Mouse (Mus musculus) embryonic fibroblast, embryonic 13.5 days (primary cell): ENCODE data around the gene Fgfr3.

Experiments used
- CTCF ChIP-seq: IDR thresholded peaks from 2 replicates; pipeline ENCODE4 v1.5.1; 2011; ENCODE audit warnings: mild to moderate bottlenecking, control low read depth, low read length, moderate library complexity, borderline replicate concordance; ENCODE audit not compliant: insufficient read depth
- POLR2A ChIP-seq: IDR thresholded peaks from 2 replicates; pipeline ENCODE4 v1.6.1; 2011; ENCODE audit warnings: low read depth, mild to moderate bottlenecking, control low read depth, low read length, moderate library complexity

DNA sequence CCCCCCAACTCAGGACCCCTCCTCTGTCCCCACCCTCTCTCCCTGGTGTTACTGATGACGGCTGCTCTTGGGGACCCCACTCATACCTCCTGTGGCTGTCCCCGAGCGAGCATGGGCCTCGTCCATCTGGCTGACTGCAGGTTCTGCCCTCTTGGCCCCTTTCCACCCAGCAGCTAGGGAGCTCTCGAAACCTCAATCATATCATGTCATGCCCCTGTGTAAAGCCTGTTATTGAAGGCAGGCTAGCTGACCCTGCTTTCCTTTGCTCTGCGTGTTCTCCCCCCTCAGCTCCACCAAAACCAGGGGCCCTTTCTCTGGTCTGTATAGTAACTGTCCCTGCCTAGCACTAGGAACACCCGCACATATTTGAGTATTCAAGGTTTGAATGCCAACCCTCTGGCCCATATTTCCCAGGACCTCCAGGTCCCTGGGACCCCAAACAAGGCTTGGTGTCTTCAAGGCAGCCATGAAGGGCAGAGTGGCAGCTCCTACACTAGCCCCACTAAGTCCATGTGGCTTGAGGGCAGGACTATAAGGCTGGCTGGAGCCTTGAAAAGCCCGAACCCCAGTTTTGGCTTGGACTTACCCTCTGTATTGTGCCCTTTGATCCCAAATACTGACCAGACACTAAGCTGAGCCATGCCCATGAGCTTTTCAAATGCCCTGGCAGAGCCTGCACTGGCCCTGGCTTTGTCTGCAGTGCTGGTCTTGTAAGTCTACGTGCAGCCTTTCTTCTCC is 15.7 kb upstream of the Fgfr3 start:
- TF ChIP-seq CTCF = no peak
- TF ChIP-seq POLR2A = no peak
